Comparison of ENCODE assay signal across 15 mouse cellular contexts in genomic region chr4:32219428-32220128, GRCm38 (mm10). TPM values are rescaled to one million over a fixed set of nuclear protein-coding genes. Genes with fewer than 3 reads are reported as not detected.
A peak's percentile ranks its signal among the peaks of the same experiment; 100 is the strongest.
DNase-seq lines count a peak whose midpoint lies in the region; ATAC-seq lines count a peak whose summit lies in the region.
"Had no signal": no experiment of that assay in that cellular context is flagged by ENCODE, and none has a peak within 500 bp of the region (broad histone marks: within the 10 kb centered on the region; RNA-seq: fewer than 3 reads in every experiment).

No protein-coding gene starts in this region.

- H3K27ac ChIP-seq in forebrain, embryonic 16.5 days (ENCODE audit: low read length), result peak overlapping the region; percentile 60
- H3K27ac ChIP-seq in forebrain, embryonic 13.5 days, result no peak overlapping the region
- H3K27ac ChIP-seq in midbrain, embryonic 14.5 days (replicated peaks; ENCODE audit: low read depth, low read length), result no peak overlapping the region
- H3K27ac ChIP-seq in midbrain, embryonic 15.5 days, result no peak overlapping the region
- peak overlapping the region; percentile 17; the same call in 1 of the 2 replicates for H3K27ac ChIP-seq in embryonic facial prominence, embryonic 12.5 days
- H3K27ac ChIP-seq in neural tube, embryonic 14.5 days (ENCODE audit: low read depth, low read length), result no peak overlapping the region
- H3K27ac ChIP-seq: left cerebral cortex, adult 2 months had no signal

- ATAC-seq in forebrain, embryonic 16.5 days, result no peak
- no peak for ATAC-seq in forebrain, embryonic 13.5 days
- no peak for ATAC-seq in midbrain, embryonic 14.5 days (ENCODE audit: low FRiP score, low TSS enrichment)
- ATAC-seq in midbrain, embryonic 15.5 days (replicated peaks), result no peak
- no peak for ATAC-seq in embryonic facial prominence, embryonic 12.5 days (ENCODE audit: insufficient number of reproducible peaks, insufficient read depth, low FRiP score, low TSS enrichment)
- peak; percentile 61; the same call in 1 of the 2 replicates for ATAC-seq in neural tube, embryonic 14.5 days (ENCODE audit: low read depth)

- H3K4me1 ChIP-seq in forebrain, embryonic 16.5 days (replicated peaks; ENCODE audit: control insufficient read depth, insufficient read depth, low read length), result peaks cover 14% of the 10 kb centered on the region
- peaks cover 25% of the 10 kb centered on the region for H3K4me1 ChIP-seq in forebrain, embryonic 13.5 days
- H3K4me1 ChIP-seq in midbrain, embryonic 14.5 days (ENCODE audit: control insufficient read depth, insufficient read depth, low read length), result 0 out of 2 replicates have a peak, but pooled peaks cover 2% of the 10 kb centered on the region
- H3K4me1 ChIP-seq in midbrain, embryonic 15.5 days, result peaks cover 6% of the 10 kb centered on the region; the same call in 1 of the 2 replicates
- H3K4me1 ChIP-seq in embryonic facial prominence, embryonic 12.5 days, result peaks cover 9% of the 10 kb centered on the region
- H3K4me1 ChIP-seq in neural tube, embryonic 14.5 days (ENCODE audit: control insufficient read depth, insufficient read depth, low read length), result peaks cover 11% of the 10 kb centered on the region; the same call in 1 of the 2 replicates

- DNase-seq in midbrain, embryonic 14.5 days, result peak; percentile 32
- DNase-seq in ovary, postnatal 14 days (ENCODE audit: low spot score), result no peak
- DNase-seq in thymus, adult 18-20 months, result no peak
- DNase-seq: adrenal gland, postnatal 25 days; cerebellum, adult 18-20 months; gastrocnemius, postnatal 25 days; kidney, adult 18-20 months; lung, adult 2 months; right cerebral cortex, postnatal 25 days had no signal

- 0 out of 2 replicates have a peak overlapping the region, but pooled peaks have one; percentile 15 for H3K9ac ChIP-seq in forebrain, embryonic 16.5 days (replicated peaks; ENCODE audit: low read depth, low read length)
- no peak overlapping the region for H3K9ac ChIP-seq in forebrain, embryonic 13.5 days
- no peak overlapping the region for H3K9ac ChIP-seq in midbrain, embryonic 14.5 days (replicated peaks; ENCODE audit: low read length)
- no peak overlapping the region for H3K9ac ChIP-seq in midbrain, embryonic 15.5 days
- H3K9ac ChIP-seq in embryonic facial prominence, embryonic 12.5 days, result no peak overlapping the region
- H3K9ac ChIP-seq in neural tube, embryonic 14.5 days (replicated peaks; ENCODE audit: low read depth, low read length), result no peak overlapping the region

- H3K9me3 ChIP-seq in forebrain, embryonic 16.5 days (ENCODE audit: control insufficient read depth, low read length), result no peaks in the 10 kb centered on the region
- H3K9me3 ChIP-seq in forebrain, embryonic 13.5 days (replicated peaks), result no peaks in the 10 kb centered on the region
- no peaks in the 10 kb centered on the region for H3K9me3 ChIP-seq in midbrain, embryonic 14.5 days (ENCODE audit: control insufficient read depth, low read length)
- no peaks in the 10 kb centered on the region for H3K9me3 ChIP-seq in midbrain, embryonic 15.5 days
- H3K9me3 ChIP-seq in embryonic facial prominence, embryonic 12.5 days, result no peaks in the 10 kb centered on the region
- H3K9me3 ChIP-seq in neural tube, embryonic 14.5 days (ENCODE audit: control insufficient read depth, low read length), result no peaks in the 10 kb centered on the region

- no peak overlapping the region for H3K4me2 ChIP-seq in forebrain, embryonic 16.5 days (ENCODE audit: low read length)
- H3K4me2 ChIP-seq in forebrain, embryonic 13.5 days, result no peak overlapping the region
- no peak overlapping the region for H3K4me2 ChIP-seq in midbrain, embryonic 14.5 days (ENCODE audit: low read length)
- no peak overlapping the region for H3K4me2 ChIP-seq in midbrain, embryonic 15.5 days
- H3K4me2 ChIP-seq in embryonic facial prominence, embryonic 12.5 days (replicated peaks), result no peak overlapping the region
- no peak overlapping the region for H3K4me2 ChIP-seq in neural tube, embryonic 14.5 days (ENCODE audit: low read depth, low read length)

- no peaks in the 10 kb centered on the region for H3K36me3 ChIP-seq in forebrain, embryonic 16.5 days (ENCODE audit: control insufficient read depth, insufficient read depth)
- H3K36me3 ChIP-seq in forebrain, embryonic 13.5 days (ENCODE audit: poor library complexity, severe bottlenecking), result no peaks in the 10 kb centered on the region
- no peaks in the 10 kb centered on the region for H3K36me3 ChIP-seq in midbrain, embryonic 14.5 days (ENCODE audit: control insufficient read depth, insufficient read depth, low read length)
- H3K36me3 ChIP-seq in midbrain, embryonic 15.5 days (replicated peaks), result no peaks in the 10 kb centered on the region
- H3K36me3 ChIP-seq in embryonic facial prominence, embryonic 12.5 days, result no peaks in the 10 kb centered on the region
- no peaks in the 10 kb centered on the region for H3K36me3 ChIP-seq in neural tube, embryonic 14.5 days (ENCODE audit: control insufficient read depth, insufficient read depth, low read length)

- no peaks in the 10 kb centered on the region for H3K27me3 ChIP-seq in forebrain, embryonic 16.5 days (replicated peaks; ENCODE audit: control insufficient read depth, insufficient read depth, low read length)
- H3K27me3 ChIP-seq in forebrain, embryonic 13.5 days, result no peaks in the 10 kb centered on the region
- no peaks in the 10 kb centered on the region for H3K27me3 ChIP-seq in midbrain, embryonic 14.5 days (ENCODE audit: control insufficient read depth, insufficient read depth, low read length)
- H3K27me3 ChIP-seq in midbrain, embryonic 15.5 days (replicated peaks), result no peaks in the 10 kb centered on the region
- H3K27me3 ChIP-seq in embryonic facial prominence, embryonic 12.5 days, result 0 out of 2 replicates have a peak, but pooled peaks cover 3% of the 10 kb centered on the region
- no peaks in the 10 kb centered on the region for H3K27me3 ChIP-seq in neural tube, embryonic 14.5 days (ENCODE audit: control insufficient read depth, insufficient read depth, low read length)

- WGBS in forebrain, embryonic 16.5 days, result 52% methylated on average over 10 of the region's 10 CpGs
- 52% methylated on average over 10 of the region's 10 CpGs for WGBS in forebrain, embryonic 13.5 days
- 31% methylated on average over 10 of the region's 10 CpGs for WGBS in midbrain, embryonic 14.5 days
- 38% methylated on average over 10 of the region's 10 CpGs for WGBS in midbrain, embryonic 15.5 days
- WGBS in embryonic facial prominence, embryonic 12.5 days, result 51% methylated on average over 10 of the region's 10 CpGs
- 15% methylated on average over 10 of the region's 10 CpGs for WGBS in neural tube, embryonic 14.5 days

- no peak overlapping the region for H3K4me3 ChIP-seq in forebrain, embryonic 16.5 days (replicated peaks; ENCODE audit: low read length)
- no peak overlapping the region for H3K4me3 ChIP-seq in forebrain, embryonic 13.5 days
- H3K4me3 ChIP-seq in midbrain, embryonic 14.5 days (replicated peaks; ENCODE audit: low read depth, low read length), result no peak overlapping the region
- no peak overlapping the region for H3K4me3 ChIP-seq in midbrain, embryonic 15.5 days
- no peak overlapping the region for H3K4me3 ChIP-seq in embryonic facial prominence, embryonic 12.5 days
- no peak overlapping the region for H3K4me3 ChIP-seq in neural tube, embryonic 14.5 days (ENCODE audit: low read depth, low read length)
- H3K4me3 ChIP-seq: left cerebral cortex, adult 2 months had no signal

RNA-seq across cellular contexts. Expression of gene Bach2, which starts 19.0 kb away (rescaled TPM):
- polyA plus RNA-seq in forebrain, embryonic 16.5 days (2015; fragmentation: Nextera tagmentation; extraction: Ambion mirVana), result 32.7 and 33.3 TPM in 2 replicates
- 26.2 and 31.6 TPM in 2 replicates for polyA plus RNA-seq in forebrain, embryonic 13.5 days (2015; fragmentation: Nextera tagmentation; extraction: Ambion mirVana)
- polyA plus RNA-seq in midbrain, embryonic 14.5 days (2014; fragmentation: Nextera tagmentation; extraction: Ambion mirVana), result 26.3 and 27.0 TPM in 2 replicates
- polyA plus RNA-seq in midbrain, embryonic 15.5 days (2015; fragmentation: Nextera tagmentation; extraction: Ambion mirVana), result 22.3 and 25.3 TPM in 2 replicates
- polyA plus RNA-seq in embryonic facial prominence, embryonic 12.5 days (2016; fragmentation: Nextera tagmentation; extraction: Ambion mirVana), result 13.0 and 13.5 TPM in 2 replicates
- 32.4 and 40.0 TPM in 2 replicates for polyA plus RNA-seq in neural tube, embryonic 14.5 days (2014; fragmentation: Nextera tagmentation; extraction: Ambion mirVana)

Comparison
In these comparisons a context has a peak if more than half of its experiments do, and no peak if none do; other contexts are left out.
1. H3K27ac ChIP-seq: peak in forebrain, embryonic 16.5 days (single experiment) and embryonic facial prominence, embryonic 12.5 days (single experiment); none in forebrain, embryonic 13.5 days (single experiment), midbrain, embryonic 14.5 days (single experiment), midbrain, embryonic 15.5 days (single experiment) and neural tube, embryonic 14.5 days (single experiment).